ENCODE assay signal across 22 mouse cellular contexts in genomic region chrX:103499374-103499773, GRCm38 (mm10).
"Had no signal": no experiment of that assay in that cellular context is flagged by ENCODE, and none has a peak within 500 bp of the region (broad histone marks: within the 10 kb centered on the region; RNA-seq: fewer than 3 reads in every experiment).

No protein-coding gene starts in this region.

- H3K4me1 ChIP-seq: limb, embryonic 12.5 days; lung, embryonic 15.5 days; stomach, embryonic 15.5 days had no signal

- H3K36me3 ChIP-seq: stomach, embryonic 15.5 days had no signal

- H3K4me2 ChIP-seq: kidney, embryonic 15.5 days; limb, embryonic 12.5 days; limb, embryonic 15.5 days; lung, embryonic 15.5 days; midbrain, embryonic 13.5 days; neural tube, embryonic 13.5 days; stomach, embryonic 15.5 days had no signal

- H3K4me3 ChIP-seq: kidney, embryonic 15.5 days; limb, embryonic 12.5 days; limb, embryonic 15.5 days; lung, embryonic 15.5 days; megakaryocyte, embryonic 14.5 days; midbrain, embryonic 10.5 days; midbrain, embryonic 13.5 days; myocyte; neural tube, embryonic 13.5 days; stomach, embryonic 15.5 days had no signal

- H3K27me3 ChIP-seq: kidney, embryonic 15.5 days; limb, embryonic 12.5 days; limb, embryonic 15.5 days; lung, embryonic 15.5 days; megakaryocyte, embryonic 14.5 days; midbrain, embryonic 13.5 days; neural tube, embryonic 13.5 days; stomach, embryonic 15.5 days had no signal

- H3K9ac ChIP-seq: kidney, embryonic 15.5 days; limb, embryonic 12.5 days; limb, embryonic 15.5 days; liver, embryonic 14.5 days; lung, embryonic 15.5 days; midbrain, embryonic 13.5 days; neural tube, embryonic 13.5 days; stomach, embryonic 15.5 days had no signal

- H3K9me3 ChIP-seq: kidney, embryonic 15.5 days; limb, embryonic 12.5 days; limb, embryonic 15.5 days; lung, embryonic 15.5 days; megakaryocyte, embryonic 14.5 days; midbrain, embryonic 10.5 days; midbrain, embryonic 13.5 days; neural tube, embryonic 13.5 days; stomach, embryonic 15.5 days had no signal

- ATAC-seq: midbrain, embryonic 13.5 days; midbrain, embryonic 16.5 days had no signal

- DNase-seq: kidney, postnatal 10 days; kidney, postnatal 4 days; left cerebral cortex, postnatal 4 days; lung, adult 18-20 months; lung, postnatal 14 days; retina, postnatal 1 day; right cerebral cortex, postnatal 25 days; spleen, adult 18-20 months; thymus, postnatal 25 days had no signal

- H3K27ac ChIP-seq: kidney, embryonic 15.5 days; limb, embryonic 12.5 days; limb, embryonic 15.5 days; liver, embryonic 14.5 days; lung, embryonic 15.5 days; macrophage; midbrain, embryonic 10.5 days; midbrain, embryonic 13.5 days; neural tube, embryonic 13.5 days; stomach, embryonic 15.5 days had no signal
